Mouse (Mus musculus) frontal cortex, adult (tissue): ENCODE results near the gene Eva1a.

Experiments
- ATAC-seq: cut with Nextera tagmentation; 2 replicates; pipeline ENCODE4 v1.9.2; 2017; ENCODE audit warnings: mild to moderate bottlenecking, moderate library complexity, mixed read lengths; ENCODE audit not compliant: low TSS enrichment

Eva1a gene

DNA sequence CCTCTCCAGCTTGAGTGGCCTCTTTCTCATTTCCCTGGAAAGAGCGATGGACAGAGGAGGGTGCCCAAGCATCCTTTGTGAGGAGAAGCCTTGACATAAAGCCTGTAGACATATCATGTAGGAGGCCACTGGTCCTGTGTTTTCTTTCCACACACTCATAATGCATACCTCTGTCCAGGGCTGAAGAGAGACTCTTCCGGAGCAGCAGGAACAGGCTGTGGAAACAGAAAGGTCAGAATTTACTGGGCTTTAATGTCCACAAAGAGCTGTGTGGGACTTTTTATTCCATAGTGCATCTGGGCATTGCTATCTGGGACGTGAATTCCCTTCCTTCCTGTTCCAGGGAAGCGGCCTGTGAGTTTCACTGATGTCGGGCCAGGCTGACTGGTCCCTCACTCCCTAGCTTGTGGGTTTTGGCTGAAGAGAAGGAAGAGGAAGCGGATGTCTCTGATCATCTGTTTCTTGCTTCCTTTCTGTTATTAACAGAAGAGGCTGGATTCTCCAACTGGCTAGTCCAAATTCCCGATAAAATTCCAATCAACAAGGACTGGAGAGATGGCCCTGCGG is 25.8 kb downstream of the Eva1a start:
- ATAC-seq = no peak

DNA sequence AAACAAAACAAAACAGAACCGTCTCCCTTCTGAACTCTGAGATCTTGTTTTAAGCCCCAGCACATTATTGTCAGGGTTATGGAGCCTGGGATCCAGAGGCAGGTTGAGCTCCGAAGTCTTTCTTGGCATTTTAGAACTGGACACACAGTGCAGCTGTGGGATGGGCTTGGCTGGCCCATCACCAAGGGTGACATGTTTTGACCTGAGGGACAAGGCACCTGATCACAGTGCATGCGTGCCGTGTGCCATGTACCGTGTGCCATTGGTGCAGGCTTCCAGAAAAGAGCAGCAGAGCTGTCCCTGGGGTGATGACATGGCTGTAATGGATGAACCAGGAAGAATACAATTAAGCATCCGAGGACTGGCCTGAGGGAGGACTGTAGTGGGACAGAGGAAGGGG is 29.6 kb downstream of the Eva1a start:
- no peak for ATAC-seq

- peak; percentile 62; the same call in 1 of the 2 replicates for ATAC-seq
Observed at GRCm38 (mm10) chr6:82073011-82073410, 32.2 kb downstream of the Eva1a start.

DNA sequence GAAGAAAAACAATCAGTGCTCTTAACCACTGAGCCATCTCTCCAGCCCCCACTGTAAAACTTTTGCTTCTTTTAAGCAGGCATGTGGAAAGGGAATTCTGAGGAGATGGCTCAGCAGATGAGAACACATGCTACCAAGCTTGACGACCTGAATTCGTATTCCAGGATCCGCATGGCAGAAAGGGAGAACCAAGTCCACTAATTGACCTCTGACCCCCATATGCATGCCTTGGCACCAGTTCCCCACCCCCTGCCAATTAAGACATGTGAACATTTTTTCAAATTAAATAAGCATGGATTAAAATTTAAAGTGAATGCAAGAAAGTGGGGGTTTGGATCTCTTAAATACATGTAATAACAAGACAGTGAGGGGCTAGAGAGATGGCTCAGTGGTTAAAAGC is 32.7 kb downstream of the Eva1a start:
- no peak for ATAC-seq

- ATAC-seq = no peak
Observed at GRCm38 (mm10) chr6:82076364-82076763, 35.5 kb downstream of the Eva1a start.

DNA sequence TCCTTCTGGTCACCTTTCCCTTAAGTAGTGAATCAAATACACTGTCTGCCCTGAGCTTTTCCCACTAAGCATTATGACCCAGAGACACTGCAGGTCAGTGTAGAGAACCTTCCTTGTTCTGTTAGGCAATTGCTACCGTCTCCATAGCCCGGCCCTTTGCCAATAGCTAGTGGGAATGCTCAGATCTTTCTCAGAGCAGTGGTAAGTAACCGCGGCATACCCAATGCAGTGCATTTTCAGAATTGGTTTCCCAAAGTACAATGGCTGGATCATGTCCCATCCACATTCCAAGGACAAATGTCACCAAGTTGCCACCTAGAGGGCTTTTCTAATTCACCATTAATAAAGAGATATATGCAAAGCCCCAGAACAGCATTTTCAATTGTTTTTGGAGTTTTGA is 38.0 kb downstream of the Eva1a start:
- no peak for ATAC-seq

GRCm38 (mm10) chr6:82083655-82084054 is 42.8 kb downstream of the Eva1a start:
- ATAC-seq = no peak

DNA sequence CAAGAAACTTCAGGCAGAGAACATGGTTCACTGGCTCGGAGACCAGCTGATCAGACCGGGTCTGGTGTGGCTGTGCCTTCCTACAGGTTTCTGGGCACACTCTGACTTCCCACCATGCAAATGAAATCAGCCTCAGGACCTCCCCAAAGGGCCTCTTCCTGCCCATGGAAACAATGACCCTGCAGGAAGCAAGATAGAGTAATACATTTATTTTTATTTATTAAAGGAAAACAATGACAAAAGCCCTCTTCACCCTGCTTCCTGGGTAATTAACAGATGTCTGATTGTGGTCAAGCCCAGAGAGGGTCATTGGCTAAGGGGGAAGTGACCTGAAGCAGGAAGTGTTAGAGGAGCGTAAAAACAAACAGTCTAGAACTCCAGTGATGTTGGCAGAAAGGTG is 43.4 kb downstream of the Eva1a start:
- no peak for ATAC-seq

- no peak for ATAC-seq
Observed at GRCm38 (mm10) chr6:82085313-82085908, 44.6 kb downstream of the Eva1a start.

GRCm38 (mm10) chr6:82088133-82088532 is 47.3 kb downstream of the Eva1a start:
- ATAC-seq = no peak

DNA sequence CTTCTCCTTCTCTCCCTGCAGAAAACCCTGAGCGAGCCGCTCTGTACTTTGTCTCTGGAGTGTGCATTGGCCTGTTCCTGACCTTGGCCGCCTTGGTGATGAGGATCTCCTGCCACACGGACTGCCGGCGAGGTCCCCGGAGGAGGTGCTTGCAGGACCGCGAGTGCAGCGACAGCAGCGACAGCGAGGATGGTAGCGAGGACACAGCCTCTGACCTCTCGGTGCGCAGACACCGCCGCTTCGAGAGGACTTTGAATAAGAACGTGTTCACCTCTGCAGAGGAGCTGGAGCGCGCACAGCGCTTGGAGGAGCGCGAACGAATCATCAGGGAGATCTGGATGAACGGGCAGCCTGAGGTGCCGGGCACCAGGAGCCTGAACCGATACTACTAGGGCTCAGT is 50.9 kb downstream of the Eva1a start:
- ATAC-seq = peak; percentile 47

GRCm38 (mm10) chr6:82097705-82098104 is 56.9 kb downstream of the Eva1a start:
- ATAC-seq = no peak

DNA sequence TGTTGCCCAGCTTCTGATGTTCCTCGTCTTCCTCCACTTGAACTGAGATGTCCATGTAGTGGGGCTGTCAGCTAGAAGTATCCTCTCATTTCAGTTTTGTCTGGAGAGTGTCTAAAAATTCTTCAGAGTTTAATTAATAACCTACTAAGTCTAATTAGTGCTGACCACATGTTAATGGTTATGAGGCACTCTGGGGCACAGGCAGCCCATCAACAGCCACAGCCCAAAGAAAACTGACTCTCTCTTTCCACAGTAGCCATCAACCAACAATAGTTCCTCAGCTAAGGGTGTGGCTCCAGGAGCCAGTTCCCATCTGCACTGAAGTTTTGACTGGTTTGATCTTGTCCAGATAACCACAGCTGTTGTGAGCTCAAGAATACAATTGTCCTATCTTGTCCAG is 57.6 kb downstream of the Eva1a start:
- ATAC-seq = no peak

GRCm38 (mm10) chr6:82110473-82110872 is 69.6 kb downstream of the Eva1a start:
- no peak for ATAC-seq

DNA sequence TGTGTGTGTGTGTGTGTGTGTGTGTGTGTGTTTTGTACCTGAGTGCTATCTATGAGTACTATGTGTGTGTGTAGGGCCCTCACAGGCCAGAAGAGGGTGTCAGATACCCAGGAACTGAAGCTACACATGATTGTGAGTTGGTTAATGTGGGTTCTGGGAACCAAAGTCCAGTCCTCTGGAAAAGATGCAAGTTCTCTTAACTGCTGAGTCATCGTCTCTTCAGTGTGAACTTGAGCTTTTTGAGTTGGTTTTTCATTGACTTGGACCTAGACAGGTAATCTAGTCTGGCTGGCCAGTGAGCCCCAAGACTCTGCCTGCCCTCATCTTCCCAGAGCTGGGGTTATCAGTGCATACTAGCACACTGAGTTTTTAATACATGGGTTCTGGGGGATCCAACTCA is 70.3 kb downstream of the Eva1a start:
- ATAC-seq = no peak

DNA sequence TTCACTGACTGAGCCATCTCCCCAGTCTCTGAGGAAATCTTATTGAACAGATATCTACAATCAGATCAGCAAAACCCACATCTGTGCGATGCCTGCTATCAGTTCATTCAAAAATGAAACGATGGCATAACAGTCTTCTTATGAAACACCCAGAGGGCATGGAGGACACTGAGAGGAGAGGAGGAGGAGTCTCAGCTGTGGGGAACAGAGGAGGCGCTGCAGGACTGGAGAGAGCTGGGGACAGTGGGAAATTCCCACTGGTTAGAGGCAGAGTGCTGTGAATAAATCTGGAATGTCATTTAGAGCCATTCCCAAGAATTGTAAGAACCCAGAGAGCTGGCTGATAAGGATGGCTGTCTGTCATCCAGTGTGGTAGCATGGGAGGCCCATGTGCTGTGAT is 70.7 kb downstream of the Eva1a start:
- ATAC-seq = no peak

- no peak for ATAC-seq
Observed at GRCm38 (mm10) chr6:82112127-82113090, 71.6 kb downstream of the Eva1a start.

DNA sequence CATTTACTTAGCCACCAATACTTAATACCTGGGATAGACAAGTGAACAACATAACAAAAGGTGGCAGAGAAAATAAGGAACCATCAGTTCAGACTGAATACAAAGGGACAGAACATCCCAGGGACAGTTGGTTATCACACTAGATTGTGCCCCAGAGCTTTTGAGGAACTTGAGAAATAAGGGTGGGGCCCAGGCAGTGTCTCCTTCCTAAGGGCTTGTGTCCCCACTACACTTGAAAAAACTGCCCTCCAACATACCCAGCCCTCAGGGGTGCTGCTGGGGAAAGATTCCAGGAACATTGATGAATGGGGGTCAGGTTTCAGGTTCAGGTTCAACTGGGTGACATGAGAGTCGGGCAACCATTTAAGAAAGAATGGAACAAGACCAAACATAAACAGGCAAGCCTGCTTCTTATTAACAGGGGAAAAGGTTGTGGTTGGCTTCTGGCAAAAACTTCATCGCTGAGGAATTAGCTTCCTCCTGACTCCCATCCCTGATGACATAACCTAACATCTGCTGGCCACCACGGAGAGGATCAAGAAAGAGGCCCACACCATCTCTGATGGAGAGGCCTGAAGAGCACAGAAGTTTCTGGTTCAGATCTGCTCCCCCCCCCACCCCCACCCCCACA is 74.6 kb downstream of the Eva1a start:
- ATAC-seq = no peak

DNA sequence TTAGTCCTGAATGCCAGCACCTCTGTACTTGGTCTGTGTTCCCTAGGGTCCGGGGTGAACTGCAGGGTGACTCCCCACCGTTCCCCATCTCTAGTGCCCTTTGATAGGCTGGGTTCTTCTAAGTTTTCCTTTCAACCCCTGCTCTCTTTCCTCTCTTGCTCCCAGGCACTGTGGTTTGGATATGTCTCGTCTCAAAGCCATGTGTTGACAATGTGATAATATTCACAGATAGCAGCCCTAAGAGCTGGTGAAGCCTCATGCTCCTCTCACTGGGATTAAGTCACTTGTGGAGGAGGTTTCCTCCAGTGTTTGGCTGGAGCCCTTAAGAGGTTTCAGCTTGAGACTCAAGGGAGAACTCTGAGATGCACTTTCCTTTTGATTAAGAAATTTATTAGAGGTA is 75.3 kb downstream of the Eva1a start:
- no peak for ATAC-seq

GRCm38 (mm10) chr6:82117871-82118270 is 77.0 kb downstream of the Eva1a start:
- no peak for ATAC-seq

DNA sequence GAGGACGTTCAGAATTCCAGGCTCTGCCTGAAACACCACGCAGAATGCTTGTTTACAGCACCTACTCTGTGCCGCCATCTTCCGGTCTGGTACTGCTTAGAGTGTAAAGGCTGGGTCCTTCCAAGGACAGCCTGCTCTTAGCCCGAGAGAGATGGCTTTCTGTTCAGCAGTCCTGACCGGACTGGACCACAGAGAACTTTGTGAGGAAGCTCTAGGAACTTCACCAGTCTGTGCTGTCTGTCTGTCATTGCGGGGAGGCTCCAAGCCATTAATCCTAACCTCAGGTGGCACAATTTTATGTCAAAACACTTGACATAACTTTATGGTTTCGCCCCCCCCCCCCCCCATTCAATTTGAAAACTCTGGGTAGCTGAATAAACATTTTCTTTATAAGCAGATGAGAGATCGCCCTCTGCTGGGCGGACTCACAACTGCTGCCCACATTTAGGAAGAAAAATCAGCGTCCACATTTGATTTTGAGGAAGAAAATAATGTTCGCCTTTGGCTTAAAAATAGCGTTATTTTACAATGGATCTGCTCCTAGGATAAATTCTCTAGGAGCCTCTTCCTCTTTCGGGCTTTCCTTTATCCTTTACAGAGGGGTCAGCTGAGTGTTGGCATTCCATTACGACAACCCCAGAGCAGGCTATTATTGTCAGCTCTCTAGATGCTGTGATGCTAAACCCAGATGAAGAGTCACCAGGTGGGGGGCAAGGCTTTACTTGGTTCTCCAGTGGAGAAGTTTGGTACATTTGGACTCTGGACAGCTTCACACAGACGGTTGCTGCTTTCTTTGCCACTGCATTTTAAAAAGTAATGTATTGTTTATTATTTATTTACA is 78.7 kb downstream of the Eva1a start:
- peak; percentile 77 for ATAC-seq

GRCm38 (mm10) chr6:82125134-82125533 is 84.3 kb downstream of the Eva1a start:
- peak; percentile 79 for ATAC-seq
